In genomic region chr14:117807846-117808245, GRCm38 (mm10) we compare ENCODE assay signal across 25 mouse cellular contexts.
DNase-seq lines count a peak whose midpoint lies in the region; ATAC-seq and TF ChIP-seq lines count a peak whose summit lies in the region.
"Had no signal": no experiment of that assay in that cellular context is flagged by ENCODE, and none has a peak within 500 bp of the region (broad histone marks: within the 10 kb centered on the region; RNA-seq: fewer than 3 reads in every experiment).

No protein-coding gene starts in this region.

- H3K9ac ChIP-seq in heart, adult 2 months (ENCODE audit: low read depth, low read length) = no peak overlapping the region
- H3K9ac ChIP-seq in liver, adult 2 months (ENCODE audit: low read depth, low read length) = no peak overlapping the region
- H3K9ac ChIP-seq in liver, embryonic 11.5 days (ENCODE audit: low read depth, low read length) = no peak overlapping the region
- H3K9ac ChIP-seq: embryonic facial prominence, embryonic 13.5 days; embryonic facial prominence, embryonic 15.5 days; forebrain, embryonic 12.5 days had no signal

- H3K79me2 ChIP-seq in heart, adult 2 months (replicated peaks; ENCODE audit: control insufficient read depth, insufficient read depth, low read length) = no peaks in the 10 kb centered on the region
- H3K79me2 ChIP-seq in liver, adult 2 months (ENCODE audit: control insufficient read depth, insufficient read depth, low read length) = no peaks in the 10 kb centered on the region

- H3K27ac ChIP-seq in heart, adult 2 months = no peak overlapping the region
- no peak overlapping the region for H3K27ac ChIP-seq in liver, adult 2 months (replicated peaks; ENCODE audit: insufficient read depth, low read depth, low read length)
- H3K27ac ChIP-seq in liver, embryonic 11.5 days (ENCODE audit: low read depth, low read length) = no peak overlapping the region
- H3K27ac ChIP-seq: embryonic facial prominence, embryonic 13.5 days; embryonic facial prominence, embryonic 15.5 days; forebrain, embryonic 10.5 days; forebrain, embryonic 12.5 days had no signal

- TF ChIP-seq CTCF in heart, adult 2 months (IDR thresholded peaks at IDR 0.05) = no peak
- TF ChIP-seq CTCF in liver, adult 2 months (IDR thresholded peaks at IDR 0.05; ENCODE audit: low read depth, low read length) = no peak

- no peak for ATAC-seq in liver, embryonic 11.5 days (replicated peaks; ENCODE audit: low FRiP score)
- ATAC-seq: activated CD4-positive, CD25-positive, alpha-beta regulatory T cell, adult 4 months; CD4-positive, CD25-positive, alpha-beta regulatory T cell, adult 4 months; forebrain, embryonic 14.5 days; forebrain, embryonic 16.5 days; Patski had no signal

- 79% methylated on average over 4 of the region's 4 CpGs for WGBS in heart, adult 2 months
- 86% methylated on average over 4 of the region's 4 CpGs for WGBS in liver, adult 2 months
- 90% methylated on average over 4 of the region's 4 CpGs for WGBS in liver, embryonic 11.5 days

- no peaks in the 10 kb centered on the region for H3K36me3 ChIP-seq in heart, adult 2 months (ENCODE audit: control insufficient read depth, insufficient read depth, low read length)
- H3K36me3 ChIP-seq in liver, adult 2 months (ENCODE audit: control insufficient read depth, insufficient read depth, low read length) = no peaks in the 10 kb centered on the region
- H3K36me3 ChIP-seq in liver, embryonic 11.5 days (ENCODE audit: control insufficient read depth, insufficient read depth, low read length) = no peaks in the 10 kb centered on the region
- H3K36me3 ChIP-seq: embryonic facial prominence, embryonic 13.5 days; embryonic facial prominence, embryonic 15.5 days; forebrain, embryonic 10.5 days; forebrain, embryonic 12.5 days; G1E had no signal

- no peak for TF ChIP-seq POLR2A in heart, adult 2 months (IDR thresholded peaks at IDR 0.05; ENCODE audit: insufficient read depth, low read depth, low read length)
- no peak for TF ChIP-seq POLR2A in liver, adult 2 months (IDR thresholded peaks at IDR 0.05; ENCODE audit: extremely low read depth, insufficient read depth, low read length)

- H3K27me3 ChIP-seq in heart, adult 2 months (ENCODE audit: control insufficient read depth, insufficient read depth, low read length) = no peaks in the 10 kb centered on the region
- no peaks in the 10 kb centered on the region for H3K27me3 ChIP-seq in liver, adult 2 months (ENCODE audit: control insufficient read depth, insufficient read depth, low read length)
- no peaks in the 10 kb centered on the region for H3K27me3 ChIP-seq in liver, embryonic 11.5 days (replicated peaks; ENCODE audit: control insufficient read depth, insufficient read depth, low read length)
- H3K27me3 ChIP-seq: CH12.LX; embryonic facial prominence, embryonic 13.5 days; embryonic facial prominence, embryonic 15.5 days; Patski had no signal

- H3K9me3 ChIP-seq in liver, embryonic 11.5 days (ENCODE audit: control insufficient read depth, low read length) = no peaks in the 10 kb centered on the region
- H3K9me3 ChIP-seq: embryonic facial prominence, embryonic 13.5 days; embryonic facial prominence, embryonic 15.5 days; forebrain, embryonic 10.5 days; forebrain, embryonic 12.5 days had no signal

- H3K4me3 ChIP-seq in heart, adult 2 months = no peak overlapping the region
- no peak overlapping the region for H3K4me3 ChIP-seq in liver, adult 2 months (ENCODE audit: insufficient read depth, low read depth, low read length)
- H3K4me3 ChIP-seq in liver, embryonic 11.5 days (ENCODE audit: low read depth, low read length) = no peak overlapping the region
- H3K4me3 ChIP-seq: embryonic facial prominence, embryonic 13.5 days; embryonic facial prominence, embryonic 15.5 days; erythroblast, embryonic 14.5 days; forebrain, embryonic 10.5 days; forebrain, embryonic 12.5 days had no signal

- H3K4me2 ChIP-seq in liver, embryonic 11.5 days = no peak overlapping the region
- H3K4me2 ChIP-seq: embryonic facial prominence, embryonic 13.5 days; embryonic facial prominence, embryonic 15.5 days; forebrain, embryonic 12.5 days had no signal

- intact Hi-C loops in heart, adult 2 months (cut with DNase I) = no loop called here

- no peaks in the 10 kb centered on the region for H3K4me1 ChIP-seq in heart, adult 2 months (ENCODE audit: control insufficient read depth, insufficient read depth, low read length)
- no peaks in the 10 kb centered on the region for H3K4me1 ChIP-seq in liver, adult 2 months (ENCODE audit: control insufficient read depth, insufficient read depth, low read length)
- H3K4me1 ChIP-seq in liver, embryonic 11.5 days (replicated peaks; ENCODE audit: control insufficient read depth, insufficient read depth, low read length) = no peaks in the 10 kb centered on the region

- TF ChIP-seq EP300 in heart, adult 2 months (IDR thresholded peaks at IDR 0.05; ENCODE audit: insufficient read depth, low read depth, low read length) = no peak

- DNase-seq in cerebellum, postnatal 10 days = peak; percentile 64 to 73
- no peak for DNase-seq in cerebellum, postnatal 4 days (ENCODE audit: low spot score in 2 of 2)
- peak; percentile 51 for DNase-seq in heart, adult 11 months
- no peak for DNase-seq in heart, adult 2 months
- peak; percentile 1 for DNase-seq in liver, adult 2 months (ENCODE audit: extremely low read depth, low read depth, low spot score)
- no peak for DNase-seq in liver, embryonic 11.5 days (ENCODE audit: low spot score)
- DNase-seq: adrenal gland, adult 8-10 months; adrenal gland, postnatal 14 days; adrenal gland, postnatal 36 days; B cell, adult 2 months; cerebellum, adult 11-12 months; cerebellum, adult 9-10 months; embryo, embryonic 11 days had no signal

Comparison
In these comparisons a context has a peak if more than half of its experiments do, and no peak if none do; other contexts are left out.
1. DNase-seq: peak in cerebellum, postnatal 10 days (2 of 2), heart, adult 11 months (single experiment) and liver, adult 2 months (single experiment); none in cerebellum, postnatal 4 days (0 of 2), heart, adult 2 months (0 of 2) and liver, embryonic 11.5 days (single experiment).